Mouse (Mus musculus): ENCODE data around the gene Sult2a4. TPM values are rescaled to one million over a fixed set of nuclear protein-coding genes. Genes with fewer than 3 reads are reported as not detected.
"Not testable (repeated sequence)": the region's sequence is repeated elsewhere in the genome, so short reads cannot be mapped to it uniquely, and the experiment has no call there.

Sult2a4 gene
- total RNA-seq (2021) = 5.4 TPM in 1 of 2 replicates, not detected in the other
- long read RNA-seq, experiment 1 = 0 reads
- long read RNA-seq, experiment 2 = 0 reads

DNA sequence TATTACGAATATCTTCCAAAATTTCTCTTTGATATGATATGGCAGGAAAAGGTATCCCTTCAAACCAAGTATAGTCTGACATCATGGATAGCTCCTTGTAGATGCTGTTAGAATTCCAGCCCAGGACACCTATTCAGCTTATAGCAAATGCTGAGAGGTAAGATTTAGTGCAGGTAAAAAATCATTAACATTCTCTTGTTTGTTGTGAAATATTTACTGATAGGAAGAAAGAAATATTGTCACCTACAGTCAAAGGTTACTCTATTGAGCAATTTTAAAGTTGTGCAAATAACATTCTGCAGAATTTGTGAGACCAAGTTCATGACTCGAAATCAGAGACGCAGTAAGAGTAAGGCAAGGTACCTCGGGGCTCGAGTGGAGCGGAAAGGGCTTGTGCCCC lies at the start of gene Sult2a4:
TSS of gene Sult2a4 (minus strand) at position 101 of the 400 bp plus-strand sequence.
- not testable (repeated sequence) for DNase-seq

GRCm38 (mm10) chr7:14030831-14031230 lies 41.4 kb upstream of the Sult2a4 start:
- not testable (repeated sequence) for DNase-seq

DNA sequence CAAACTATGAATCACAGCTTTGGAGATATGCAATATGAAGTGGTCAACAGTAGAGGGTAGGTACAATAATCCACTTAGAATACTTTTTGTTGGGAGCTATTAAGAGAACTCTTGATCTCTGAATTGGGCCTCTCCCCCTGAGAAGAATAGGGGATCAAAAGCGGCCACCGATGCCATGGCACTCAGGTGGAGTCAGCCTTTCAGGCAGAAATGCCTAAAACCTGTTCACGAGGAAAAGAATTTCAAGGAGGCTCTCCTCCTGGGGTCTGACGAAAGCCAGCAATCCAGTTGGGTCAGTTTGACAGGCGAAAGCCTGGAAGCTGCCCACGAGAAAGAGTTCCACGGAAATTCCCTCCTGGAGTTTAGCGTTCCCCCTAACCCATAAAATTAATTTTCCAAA lies 23.7 kb upstream of the Sult2a4 start:
- DNase-seq = no peak

DNA sequence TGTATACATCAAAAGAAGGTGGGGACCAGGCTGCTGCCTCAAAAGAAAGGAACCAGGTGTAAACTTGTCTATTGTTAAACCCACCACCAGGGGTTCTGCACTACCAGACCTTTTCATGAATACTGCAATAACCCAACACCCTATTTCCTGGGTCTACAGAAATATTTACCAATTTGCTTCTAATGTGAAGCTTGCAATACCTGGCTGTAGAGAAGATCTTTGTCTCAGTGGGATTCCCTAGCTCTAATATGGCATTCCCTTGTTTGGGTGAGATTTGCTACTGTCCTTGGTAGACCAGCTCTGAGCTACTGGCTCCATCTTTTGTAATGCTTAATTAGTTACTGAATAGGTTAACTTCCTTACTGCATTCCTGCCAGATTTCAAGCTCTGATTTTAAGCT lies 21.3 kb upstream of the Sult2a4 start:
- not testable (repeated sequence) for DNase-seq

Other genes with a start within 250 kb of the Sult2a4 start
- gene Sult2a1, start 152.2 kb downstream of the Sult2a4 start, total RNA-seq (2021) = 7.7 and 186 TPM in 2 replicates
- 6.0 TPM in 1 of 2 replicates, not detected in the other for gene Sult2a3, start 133.4 kb upstream of the Sult2a4 start, total RNA-seq (2021)

Data from adrenal gland, postnatal 14 days (tissue).